Mouse (Mus musculus) embryonic facial prominence, embryonic 15.5 days (tissue): ENCODE results near the gene Olfr830. TPM values are rescaled to one million over a fixed set of nuclear protein-coding genes. Genes with fewer than 3 reads are reported as not detected.
"Not testable (repeated sequence)": the region's sequence is repeated elsewhere in the genome, so short reads cannot be mapped to it uniquely, and the experiment has no call there.

Source experiments
- ATAC-seq: fragments of 200-750 bp; cut with Nextera tagmentation; 2 replicates; pipeline ENCODE4 v1.8.0; 2017; ENCODE audit warnings: low read depth, moderate TSS enrichment; ENCODE audit not compliant: insufficient number of reproducible peaks, low FRiP score, low TSS enrichment
- H3K27ac ChIP-seq: fragments of 300-500 bp; sonication (generic); replicated peaks from 2 replicates; pipeline ENCODE4 v1.5.1; 2015; ENCODE audit warnings: mild to moderate bottlenecking, inconsistent platforms
- H3K27me3 ChIP-seq: fragments of 300-500 bp; sonication (generic); 2 replicates; pipeline ENCODE4 v1.6.1; 2015; ENCODE audit warnings: inconsistent platforms
- H3K36me3 ChIP-seq: fragments of 300-500 bp; sonication (generic); 2 replicates; pipeline ENCODE4 v1.6.1; 2015; ENCODE audit warnings: mild to moderate bottlenecking, inconsistent platforms
- H3K4me1 ChIP-seq: fragments of 300-500 bp; sonication (generic); 2 replicates; pipeline ENCODE4 v1.6.1; 2015; ENCODE audit warnings: inconsistent platforms
- H3K4me2 ChIP-seq: fragments of 300-500 bp; sonication (generic); replicated peaks from 2 replicates; pipeline ENCODE4 v1.6.1; 2015; ENCODE audit warnings: mild to moderate bottlenecking, inconsistent platforms
- H3K4me3 ChIP-seq: fragments of 300-500 bp; sonication (generic); replicated peaks from 2 replicates; pipeline ENCODE4 v1.5.1; 2015; ENCODE audit warnings: mild to moderate bottlenecking, inconsistent platforms
- H3K9ac ChIP-seq: fragments of 300-500 bp; sonication (generic); 2 replicates; pipeline ENCODE4 v1.6.1; 2015; ENCODE audit warnings: inconsistent platforms
- H3K9me3 ChIP-seq: fragments of 300-500 bp; sonication (generic); replicated peaks from 2 replicates; pipeline ENCODE4 v1.6.1; 2016; ENCODE audit warnings: inconsistent platforms
- WGBS: fragments of 180-500 bp; shearing (Covaris S2); methylation state at CpG from one replicate; pipeline ENCODE4 v1.1.7; 2015; 5-methylcytosine and 5-hydroxymethylcytosine counted together
- polyA plus RNA-seq: library from polyadenylated mRNA; unstranded; fragments of >200 nt; fragmentation: Nextera tagmentation; extraction: Ambion mirVana; gene quantifications from 2 replicates; pipeline ENCODE4 v1.2.1, GENCODE M21; 2015

Gene Olfr830
- not detected in 2 replicates for polyA plus RNA-seq

GRCm38 (mm10) chr9:18874393-18874792 lies at the start of gene Olfr830:
Olfr830 (plus strand) TSS chr9:18874693.
- H3K4me2 ChIP-seq: no peak within 1 kb of the TSS
- no peak within 1 kb of the TSS for H3K4me3 ChIP-seq
- H3K36me3 ChIP-seq: no peaks in the 10 kb centered on the region

GRCm38 (mm10) chr9:18854633-18855032 lies 19.9 kb upstream of the Olfr830 start, which contains the start of gene Olfr829:
Olfr829 (plus strand) TSS chr9:18854933.
- ATAC-seq: no peak
- WGBS: 54% methylated on average over 1 of the region's 1 CpGs
- no peak within 1 kb of the TSS for H3K4me2 ChIP-seq
- no peak within 1 kb of the TSS for H3K4me3 ChIP-seq
- no peaks in the 10 kb centered on the region for H3K36me3 ChIP-seq
- no peaks in the 10 kb centered on the region for H3K27me3 ChIP-seq
- H3K9ac ChIP-seq: no peak within 1 kb of the TSS
- no peak within 1 kb of the TSS for H3K27ac ChIP-seq
- H3K9me3 ChIP-seq: no peaks in the 10 kb centered on the region
- no peaks in the 10 kb centered on the region for H3K4me1 ChIP-seq

More at GRCm38 (mm10) chr9:18874393-18874792, at the start of gene Olfr830:
- Histone ChIP-seq H3K9me3 (no peaks in the 10 kb centered on the region), H3K27ac (no peak within 1 kb of the TSS), H3K27me3 (no peaks in the 10 kb centered on the region), H3K9ac (no peak within 1 kb of the TSS), H3K4me1 (no peaks in the 10 kb centered on the region)
- ATAC-seq: no peak

- H3K27me3 ChIP-seq, H3K4me2 ChIP-seq, H3K4me1 ChIP-seq, H3K4me3 ChIP-seq, H3K9me3 ChIP-seq, H3K27ac ChIP-seq, H3K9ac ChIP-seq, ATAC-seq, H3K36me3 ChIP-seq: not testable (repeated sequence)
- 76% methylated on average over 2 of the region's 2 CpGs for WGBS
Observed at GRCm38 (mm10) chr9:18907699-18908098, 33.2 kb downstream of the Olfr830 start.

GRCm38 (mm10) chr9:18927921-18928320 lies 53.4 kb downstream of the Olfr830 start:
- not testable (repeated sequence) for H3K36me3 ChIP-seq, H3K4me2 ChIP-seq, H3K9me3 ChIP-seq, H3K4me1 ChIP-seq, ATAC-seq, H3K27ac ChIP-seq, H3K9ac ChIP-seq, H3K4me3 ChIP-seq, H3K27me3 ChIP-seq
- WGBS: 85% methylated on average over 16 of the region's 16 CpGs

Other genes with a start within 250 kb of the Olfr830 start
- gene Muc16, start 200.2 kb upstream of the Olfr830 start, polyA plus RNA-seq: 0.24 and 0.73 TPM in 2 replicates
- gene Olfr24, start 110.7 kb upstream of the Olfr830 start, polyA plus RNA-seq: 0.25 and 0.53 TPM in 2 replicates
- gene Olfr828, start 55.2 kb upstream of the Olfr830 start, polyA plus RNA-seq: not detected in 2 replicates
- not detected in 2 replicates for gene Olfr829, start 19.8 kb upstream of the Olfr830 start, polyA plus RNA-seq
- gene Olfr832, start 62.4 kb downstream of the Olfr830 start, polyA plus RNA-seq: not detected in 2 replicates
- gene Olfr834, start 113.3 kb downstream of the Olfr830 start, polyA plus RNA-seq: not detected in 2 replicates
- not detected in 2 replicates for gene Olfr835, start 158.0 kb downstream of the Olfr830 start, polyA plus RNA-seq
- gene Olfr836, start 245.7 kb downstream of the Olfr830 start, polyA plus RNA-seq: not detected in 2 replicates